Mouse (Mus musculus): ENCODE results near the gene Tmem213. TPM values are rescaled to one million over a fixed set of nuclear protein-coding genes. Genes with fewer than 3 reads are reported as not detected.
A peak's percentile ranks its signal among the peaks of the same experiment; 100 is the strongest.

The Tmem213 gene
- not detected for total RNA-seq (2022)

DNA sequence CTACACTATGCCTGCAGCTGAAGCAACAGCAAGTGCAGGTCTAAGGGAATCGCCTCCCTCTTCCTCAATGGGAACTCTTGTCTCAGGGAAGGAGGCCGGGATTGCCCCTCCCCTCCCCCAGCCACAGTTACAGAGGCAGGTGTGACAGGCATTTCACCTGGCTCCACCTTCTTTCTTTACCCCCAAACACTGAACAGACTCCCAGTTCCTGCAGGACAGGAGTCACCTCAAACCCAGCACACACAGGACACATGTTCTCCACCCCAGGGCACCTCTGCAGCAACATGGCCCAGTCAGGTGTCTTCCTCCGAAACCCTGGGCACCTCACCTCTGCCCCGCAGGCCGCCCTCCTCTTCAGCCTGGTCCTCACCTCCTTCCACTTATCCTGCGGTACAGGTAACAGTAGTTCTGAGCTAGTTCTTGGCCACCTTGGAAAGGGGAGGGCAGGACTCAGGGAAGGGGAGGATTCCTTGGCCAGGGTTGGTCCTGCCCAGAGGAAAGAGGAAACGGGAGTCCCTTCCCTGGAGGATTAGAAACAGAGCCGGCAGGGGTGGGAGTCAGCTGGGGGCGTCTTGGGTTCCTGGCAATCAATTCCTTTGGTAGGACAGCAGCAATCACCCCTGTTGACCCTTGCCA lies at the start of gene Tmem213:
Tmem213 (plus strand) TSS at position 96 of the 636 bp plus-strand sequence.
- DNase-seq (ENCODE audit: low spot score in 2 of 2): no peak

DNA sequence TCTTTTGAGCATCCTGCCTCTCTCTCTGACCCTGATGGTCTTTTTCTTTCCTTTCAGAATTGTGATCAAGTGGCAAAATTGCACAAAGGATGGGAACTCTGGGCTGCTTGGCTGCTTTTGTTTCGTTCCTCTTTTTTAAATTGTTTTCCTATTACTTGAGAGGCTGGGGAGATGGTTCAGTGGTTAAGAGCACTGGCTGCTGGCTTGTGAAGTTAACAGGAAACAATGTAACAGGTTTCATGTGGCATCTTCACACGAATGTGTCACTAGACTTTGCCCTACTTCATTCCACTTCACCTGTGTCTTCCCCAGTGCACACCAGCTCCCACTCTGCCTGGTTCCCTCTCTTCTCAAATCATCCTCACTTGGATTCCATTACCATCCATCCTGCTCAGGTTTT lies 44.4 kb upstream of the Tmem213 start:
- no peak for DNase-seq (ENCODE audit: low spot score in 2 of 2)

DNA sequence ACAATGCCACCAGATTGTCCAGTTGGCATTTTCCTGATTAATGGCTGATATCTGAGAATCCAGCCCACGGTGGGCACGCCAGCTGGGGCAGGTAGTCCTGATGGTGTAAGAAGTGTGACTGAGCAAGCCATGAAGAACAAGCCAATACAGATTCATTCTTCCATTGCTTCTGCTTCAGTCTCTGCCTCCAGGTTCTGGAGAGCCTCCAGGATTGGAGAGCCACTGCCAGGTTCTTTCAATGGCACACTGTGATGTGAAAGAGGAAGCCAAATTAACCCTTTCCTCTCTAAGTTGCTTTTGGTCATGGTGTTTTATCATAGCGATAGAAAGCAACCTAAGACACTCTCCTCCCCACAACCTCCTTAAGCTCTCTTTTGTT lies 43.9 kb upstream of the Tmem213 start:
- DNase-seq (ENCODE audit: low spot score in 2 of 2): no peak

DNA sequence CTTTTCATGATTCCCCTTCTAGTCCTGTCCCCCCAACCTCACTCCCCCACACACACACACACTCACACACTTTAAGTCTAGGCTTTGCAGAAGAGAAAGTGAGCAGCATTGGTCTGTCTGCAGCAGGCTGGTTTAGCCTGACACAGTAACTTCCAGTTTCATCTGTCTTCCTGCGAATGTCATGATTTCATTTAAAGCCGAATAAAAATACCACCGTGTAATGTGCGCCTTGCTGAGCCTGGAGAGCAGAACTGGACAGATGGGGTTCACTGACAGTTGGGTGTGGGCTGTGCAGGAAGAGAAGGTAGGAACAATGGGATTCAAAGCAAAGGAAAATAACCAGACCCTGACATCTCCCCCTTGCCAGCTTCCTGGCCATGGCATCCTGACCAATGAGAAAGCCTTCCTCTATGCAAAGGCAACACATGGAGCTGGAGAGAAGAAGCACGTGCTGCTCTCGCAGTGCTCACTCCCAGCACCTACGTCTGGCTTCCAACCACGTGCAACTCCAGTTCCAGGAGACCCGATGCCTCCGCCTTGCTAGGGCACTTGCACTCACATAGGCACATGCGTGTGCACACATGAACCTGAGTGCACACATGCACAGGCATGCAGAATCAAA lies 43.4 kb upstream of the Tmem213 start:
- no peak for DNase-seq (ENCODE audit: low spot score in 2 of 2)

DNA sequence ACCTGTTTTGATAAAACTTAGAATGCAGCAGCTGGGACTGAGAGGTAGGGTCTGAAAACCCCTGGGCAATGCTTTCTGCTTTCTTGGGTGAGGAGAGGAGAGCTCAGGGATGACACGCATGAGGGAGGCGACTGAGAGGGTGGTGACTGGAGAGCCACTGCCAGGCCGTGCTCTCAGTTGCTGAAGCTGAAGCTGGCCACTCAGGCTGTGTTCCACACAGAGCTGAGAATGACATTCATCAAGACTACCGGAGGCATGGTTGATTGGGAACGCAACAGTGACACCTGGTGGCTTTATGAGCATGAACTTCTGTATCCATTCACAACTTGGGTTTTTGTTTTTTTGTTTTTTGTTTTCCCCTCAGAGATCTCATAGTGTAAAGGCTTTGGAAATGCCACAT lies 42.8 kb upstream of the Tmem213 start:
- peak; percentile 8 to 17 for DNase-seq (ENCODE audit: low spot score in 2 of 2)

DNA sequence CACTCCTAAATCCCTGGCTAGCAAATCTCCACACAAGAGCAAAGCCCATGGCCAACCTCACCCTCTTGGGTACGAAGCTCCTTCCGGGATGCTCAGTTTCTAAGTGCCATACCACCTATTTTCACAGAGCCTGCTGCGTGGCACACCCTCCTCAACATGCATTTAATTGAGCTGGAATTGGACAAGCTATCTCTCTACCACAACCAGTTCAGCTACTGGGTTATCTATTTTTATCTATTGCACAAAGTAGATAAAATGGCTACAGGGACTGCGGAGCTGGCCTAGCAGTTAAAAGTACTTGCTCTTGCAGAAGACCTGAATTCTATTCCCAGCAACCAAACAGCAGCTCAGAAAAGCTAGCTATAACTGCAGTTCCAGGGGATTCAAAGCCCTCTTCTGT lies 37.8 kb upstream of the Tmem213 start:
- DNase-seq (ENCODE audit: low spot score in 2 of 2): no peak

DNA sequence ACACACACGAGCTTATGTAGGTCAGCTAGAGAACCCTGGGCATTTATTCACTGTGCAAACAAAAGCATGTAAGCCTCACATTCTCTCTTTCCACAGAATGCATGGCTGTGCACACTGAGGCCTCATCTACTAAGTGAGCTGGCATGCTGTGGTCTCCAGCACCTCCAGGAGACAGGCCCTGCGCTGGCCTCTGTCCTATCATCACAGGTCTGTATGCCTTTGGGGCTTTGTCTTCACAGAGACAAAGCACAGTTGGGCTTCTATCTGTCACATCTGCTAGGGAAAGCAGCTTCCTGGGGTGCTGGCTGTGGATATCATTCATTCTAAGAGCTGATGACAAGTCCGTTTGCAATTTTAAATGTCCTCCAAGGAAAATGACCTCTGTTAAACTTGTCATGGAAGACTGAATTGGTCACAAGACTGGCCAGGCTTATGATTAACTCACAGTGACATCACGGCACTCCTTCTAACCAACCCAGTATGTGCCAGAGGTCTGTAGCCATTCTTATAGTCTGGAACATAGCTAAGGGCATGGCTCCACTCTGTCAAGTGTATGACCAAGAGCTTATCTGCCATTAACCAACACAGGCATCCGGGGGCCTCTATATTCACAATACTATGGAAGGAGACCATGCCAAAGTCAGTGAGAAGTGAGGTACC lies 36.8 kb upstream of the Tmem213 start:
- no peak for DNase-seq (ENCODE audit: low spot score in 2 of 2)

DNA sequence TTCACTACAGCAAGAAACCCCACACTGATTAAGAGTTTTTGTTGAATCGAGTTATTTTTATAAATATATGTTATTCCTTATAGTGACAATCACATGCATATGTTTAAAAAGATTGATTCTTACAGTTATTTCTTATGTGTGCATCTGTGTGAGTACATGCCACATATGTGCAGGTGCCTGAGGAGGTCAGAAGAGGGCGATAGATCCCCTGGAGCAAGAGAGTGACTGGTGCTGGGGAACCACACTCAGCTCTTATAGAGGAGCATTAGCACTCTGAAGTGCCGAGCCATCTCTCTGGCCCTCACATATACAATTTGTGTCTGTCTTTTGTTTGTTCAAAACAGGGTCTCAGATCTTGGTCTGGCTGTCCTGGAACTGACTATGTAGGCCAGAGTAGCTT lies 35.5 kb upstream of the Tmem213 start:
- no peak for DNase-seq (ENCODE audit: low spot score in 2 of 2)

DNA sequence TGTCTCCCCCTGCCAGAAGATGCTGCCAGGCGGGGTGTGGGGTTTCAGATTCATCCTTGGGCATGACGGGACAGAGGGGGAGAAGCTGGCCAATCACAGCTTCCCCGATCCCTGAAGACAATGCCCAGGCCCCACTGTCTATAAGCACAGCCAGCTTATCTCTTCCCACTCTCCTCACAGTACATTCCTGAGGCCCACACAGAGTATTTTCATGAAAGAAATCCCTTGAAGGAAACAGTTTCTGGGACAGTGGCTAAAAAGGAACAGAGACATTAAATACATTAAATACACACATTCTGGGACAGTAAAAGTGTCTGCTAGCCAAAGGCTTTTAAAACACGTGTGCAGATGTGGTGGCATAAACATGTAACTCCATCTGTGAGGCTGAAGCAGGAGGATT lies 28.7 kb upstream of the Tmem213 start:
- no peak for DNase-seq (ENCODE audit: low spot score in 2 of 2)

DNA sequence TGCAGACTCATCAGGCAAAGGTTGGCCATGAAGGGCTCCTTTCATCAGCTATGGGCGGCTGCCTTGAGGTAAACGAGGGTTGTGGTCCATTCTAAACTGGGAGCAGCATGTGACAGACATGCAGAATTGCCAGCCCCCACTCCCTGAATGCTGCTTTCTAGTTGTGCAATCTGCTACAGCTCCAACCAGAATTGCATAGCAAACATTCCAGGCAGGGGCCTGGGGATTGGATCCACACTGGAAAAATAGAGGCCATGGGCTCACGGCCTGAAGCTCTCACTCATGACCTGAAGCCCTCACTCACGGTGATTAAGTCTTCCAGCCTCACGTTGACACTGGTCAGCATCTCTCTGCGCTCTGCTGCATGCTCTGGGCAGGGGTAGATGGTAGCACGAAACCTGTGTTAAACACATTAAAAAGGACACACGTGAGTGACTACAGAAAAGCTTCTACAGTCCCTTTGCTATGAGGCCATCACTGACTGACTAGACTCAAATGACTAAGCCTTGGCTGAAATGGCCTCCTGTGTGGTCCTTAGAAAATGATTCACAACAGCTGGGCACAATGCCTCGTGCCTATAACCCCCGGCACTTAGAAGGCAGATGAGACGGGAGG lies 27.2 kb upstream of the Tmem213 start:
- DNase-seq (ENCODE audit: low spot score in 2 of 2): no peak

DNA sequence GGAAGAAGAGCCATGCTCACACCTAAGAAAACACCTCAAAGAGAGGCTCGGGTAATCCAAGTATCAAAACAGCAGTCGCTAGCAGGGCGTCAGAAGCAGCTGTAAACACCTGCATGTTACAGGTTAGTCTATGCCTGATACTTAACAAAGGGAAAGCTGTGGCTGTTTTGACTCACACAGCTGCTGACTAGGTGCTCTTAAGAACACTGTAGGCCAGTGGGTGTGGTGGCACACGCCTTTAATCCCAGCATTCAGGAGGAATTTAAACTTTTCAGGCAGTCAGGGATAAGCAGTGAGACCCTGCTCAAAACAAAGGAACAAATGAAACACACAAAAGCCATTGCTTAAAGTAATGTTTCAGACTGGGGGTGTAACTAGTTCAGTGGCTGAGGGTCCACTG lies 25.9 kb upstream of the Tmem213 start:
- no peak for DNase-seq (ENCODE audit: low spot score in 2 of 2)

DNA sequence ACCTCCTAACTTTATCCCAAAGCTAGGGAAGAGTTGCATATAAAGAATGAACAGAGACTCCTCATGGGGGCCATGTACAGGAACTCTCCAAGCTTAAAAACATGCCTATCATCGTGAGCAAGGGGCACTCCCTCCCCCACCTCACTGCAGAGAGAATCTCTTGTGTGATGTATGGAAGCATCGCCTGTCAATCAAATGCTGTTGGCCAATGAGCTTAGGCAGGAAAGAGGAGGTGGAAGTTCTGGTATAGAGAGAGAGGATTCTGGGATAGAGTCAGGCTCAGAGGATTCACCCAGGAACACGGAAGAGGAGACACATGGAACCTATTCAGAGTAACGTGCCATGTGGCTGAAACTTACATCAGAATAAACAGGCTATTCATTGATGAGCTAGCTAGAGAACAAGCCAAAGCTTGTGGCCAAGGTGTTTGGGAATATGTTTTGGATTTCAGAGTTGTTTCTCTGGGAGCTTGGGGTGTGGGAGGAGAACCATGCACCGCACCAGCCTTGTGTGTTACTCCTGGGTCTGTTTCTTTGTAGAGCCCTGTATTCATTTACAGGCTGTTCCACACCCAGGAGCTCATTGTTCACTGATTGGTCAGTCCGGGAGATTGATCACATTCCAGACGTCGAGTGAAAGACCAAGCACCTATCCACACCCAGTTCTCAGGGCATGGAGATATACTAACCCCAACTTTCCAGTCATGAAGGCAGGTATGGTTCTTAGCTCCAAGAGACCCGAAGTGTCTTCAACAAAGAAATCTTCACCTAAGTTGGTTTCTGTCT lies 21.6 kb upstream of the Tmem213 start:
- no peak for DNase-seq (ENCODE audit: low spot score in 2 of 2)

DNA sequence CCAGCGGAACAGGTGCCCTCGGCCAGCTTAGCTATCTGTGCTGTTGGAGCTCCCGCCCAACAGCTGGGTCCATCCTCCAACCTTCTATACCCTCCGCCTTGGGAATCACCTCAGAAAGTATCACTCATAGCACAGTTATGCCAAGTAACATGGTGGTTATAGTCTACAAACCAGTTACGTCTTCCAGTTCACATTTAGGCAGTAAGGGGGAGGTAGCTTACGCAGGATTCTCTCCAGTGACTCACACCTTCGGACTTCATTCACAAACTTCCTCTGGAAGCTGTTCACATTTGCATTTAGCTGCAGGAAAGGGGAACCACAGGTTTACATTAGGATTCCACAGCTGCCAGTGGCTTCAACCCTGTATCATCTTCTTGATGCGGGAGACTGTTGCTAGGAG lies 16.5 kb upstream of the Tmem213 start:
- no peak for DNase-seq (ENCODE audit: low spot score in 2 of 2)

DNA sequence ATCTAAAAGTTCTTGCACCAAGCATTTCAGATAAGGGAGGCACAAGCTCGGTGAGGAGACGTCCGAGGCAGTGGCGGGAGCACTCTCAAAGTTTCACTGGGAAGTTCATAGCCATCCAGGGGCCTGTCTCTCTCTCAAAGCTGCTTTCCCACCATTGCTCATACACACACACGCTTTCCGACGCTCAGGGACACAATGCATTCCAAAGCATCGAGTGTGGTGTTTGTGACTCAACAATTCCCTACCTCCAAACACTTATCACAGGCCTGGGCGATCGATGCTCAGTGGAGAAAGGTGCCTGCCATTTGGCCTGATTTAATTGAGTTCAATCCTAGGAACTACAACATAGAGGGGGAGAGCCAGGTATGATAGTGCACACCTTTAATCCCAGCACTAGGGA lies 14.4 kb upstream of the Tmem213 start:
- DNase-seq (ENCODE audit: low spot score in 2 of 2): no peak

DNA sequence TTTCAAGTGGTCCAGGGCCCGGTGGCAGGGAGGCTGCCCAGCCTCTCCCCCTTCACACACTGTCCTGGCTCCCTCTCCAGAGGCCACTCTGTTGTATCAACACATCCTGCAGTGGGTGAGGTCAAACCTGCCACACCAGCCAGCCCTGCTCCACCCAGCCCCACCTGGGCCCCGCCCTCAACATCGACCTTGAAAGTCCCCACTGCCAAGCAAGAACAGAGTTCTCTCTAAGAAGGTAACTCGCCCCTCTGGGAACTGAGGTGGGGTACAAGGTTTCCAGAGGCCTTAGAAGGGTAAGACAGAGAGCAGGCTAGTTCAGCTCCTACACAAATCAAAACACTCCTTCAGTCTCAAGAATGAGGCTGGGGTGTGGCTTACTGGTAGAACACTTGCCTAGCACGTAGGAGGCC lies 12.1 kb upstream of the Tmem213 start:
- DNase-seq (ENCODE audit: low spot score in 2 of 2): no peak

DNA sequence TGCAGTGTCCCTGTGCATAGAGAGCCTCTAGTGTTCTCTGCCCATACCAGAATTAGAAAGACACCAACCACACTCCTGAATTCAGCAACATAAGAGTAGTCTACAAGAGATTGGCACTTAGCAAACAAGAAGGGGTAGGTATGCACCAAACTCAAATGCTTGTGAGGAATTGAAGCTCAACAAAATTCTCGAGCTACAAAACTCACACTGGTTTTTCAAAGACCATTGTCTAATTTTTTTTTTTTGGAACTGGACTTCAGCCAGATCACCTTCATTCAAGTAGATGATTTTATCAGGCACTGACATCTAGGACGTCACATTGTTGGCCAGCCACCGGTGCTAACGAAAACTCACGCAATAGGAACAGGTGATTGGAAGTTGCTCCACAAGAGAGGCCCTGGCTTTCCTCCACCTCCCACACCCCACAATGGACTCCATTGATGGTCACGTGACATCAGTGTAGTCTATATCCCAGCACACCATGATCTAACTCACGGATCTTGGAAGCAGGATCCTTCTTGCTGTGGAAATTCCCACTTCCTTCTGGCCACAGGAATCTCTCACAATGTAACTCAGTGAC lies 6.7 kb upstream of the Tmem213 start:
- DNase-seq (ENCODE audit: low spot score in 2 of 2): no peak

DNA sequence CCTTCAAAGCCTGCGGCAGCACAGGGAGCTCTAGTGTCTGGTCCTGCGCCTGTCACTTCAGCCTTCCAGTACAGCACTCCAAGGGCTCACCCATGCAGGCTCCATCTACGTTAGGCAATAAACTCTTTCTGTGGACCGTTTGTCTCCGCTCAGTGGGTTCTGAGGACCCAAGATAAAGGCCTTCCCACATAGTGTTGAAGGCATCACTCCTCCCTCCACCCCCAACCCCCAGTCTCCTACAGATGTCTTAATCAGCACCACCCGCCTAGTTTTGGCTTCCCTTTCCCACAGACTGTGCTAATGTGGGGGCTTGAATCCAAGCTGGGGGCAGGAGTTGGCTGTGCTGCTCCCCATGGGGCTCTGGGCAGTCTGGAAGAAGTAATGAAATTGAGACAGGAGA lies 5.3 kb upstream of the Tmem213 start:
- DNase-seq (ENCODE audit: low spot score in 2 of 2): no peak

DNA sequence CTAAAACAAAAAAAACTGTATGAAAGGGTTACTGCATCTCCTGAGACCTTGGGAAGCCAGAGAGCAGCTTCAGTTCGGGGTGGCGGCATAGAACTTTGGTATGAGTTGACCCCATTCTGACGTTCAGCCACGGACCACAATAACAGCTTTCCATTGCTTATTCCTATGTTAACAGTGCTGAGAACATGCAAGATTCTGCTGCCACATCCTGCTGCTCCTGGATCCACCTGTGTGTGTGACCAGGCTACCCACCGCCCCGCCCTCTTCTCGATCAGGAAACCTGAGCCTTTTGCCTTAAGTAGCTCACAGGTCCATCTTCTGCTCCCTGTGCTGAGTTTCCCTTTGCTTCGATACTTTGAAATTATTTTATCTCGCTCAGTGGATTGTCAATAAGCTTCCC lies 3.1 kb upstream of the Tmem213 start:
- DNase-seq (ENCODE audit: low spot score in 2 of 2): no peak

DNA sequence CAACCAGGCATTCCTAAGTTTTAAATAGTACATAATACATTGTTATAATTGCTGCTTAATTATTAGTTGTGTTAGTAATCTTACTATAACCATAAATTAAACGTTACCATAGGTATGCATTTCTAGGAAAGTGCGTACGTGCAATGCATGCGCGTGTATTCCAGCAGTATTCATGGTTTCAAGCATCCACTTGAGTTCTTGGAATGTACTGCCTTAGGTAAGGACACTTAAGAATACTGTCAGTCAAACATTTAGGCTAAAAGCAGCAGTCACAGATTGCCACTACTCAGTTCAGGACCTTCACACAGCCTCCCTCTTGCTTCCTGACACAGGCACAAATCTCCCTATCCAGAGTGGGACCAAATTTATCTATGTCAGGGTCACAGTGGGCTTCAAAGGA lies 606 bp upstream of the Tmem213 start:
- no peak for DNase-seq (ENCODE audit: low spot score in 2 of 2)

DNA sequence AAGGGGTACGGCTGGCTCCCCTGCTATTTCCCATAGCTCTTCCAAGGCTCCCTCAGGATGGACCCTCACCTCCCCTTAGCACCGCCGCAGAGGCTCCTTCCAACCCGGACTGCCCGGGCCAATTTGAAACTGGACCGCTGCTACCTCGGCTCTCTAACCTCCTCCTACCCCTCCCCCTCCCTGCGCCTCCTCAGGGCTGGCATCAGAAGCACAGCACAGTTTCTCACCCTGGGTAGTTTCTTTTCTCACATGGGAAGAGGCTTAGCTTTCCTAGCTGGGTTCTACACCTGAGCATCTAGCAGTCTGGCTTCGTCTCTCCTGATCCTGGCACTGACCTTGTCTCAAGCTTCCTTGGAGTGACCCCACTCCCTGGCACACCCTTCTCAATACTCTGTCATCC lies 816 bp downstream of the Tmem213 start:
- DNase-seq (ENCODE audit: low spot score in 2 of 2): no peak

DNA sequence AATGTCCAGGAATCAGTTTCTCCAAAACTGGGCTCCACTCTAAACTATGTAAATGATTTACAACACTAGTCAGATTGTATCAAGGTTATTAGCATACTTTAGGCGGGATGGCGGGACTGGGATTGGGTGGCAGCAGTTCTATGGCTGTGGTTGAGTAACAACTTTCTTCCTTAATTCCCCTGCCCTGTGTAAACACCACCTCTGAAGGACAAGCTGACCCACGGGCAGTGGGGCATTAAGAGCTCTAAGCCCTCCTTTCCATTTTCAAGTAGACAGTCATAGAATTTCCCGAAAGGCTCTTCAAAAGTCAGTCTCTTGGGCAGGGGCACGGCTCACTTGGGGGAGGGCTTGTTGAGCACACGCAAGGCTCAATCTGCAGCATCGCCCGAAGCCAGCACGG lies 1.8 kb downstream of the Tmem213 start:
- no peak for DNase-seq (ENCODE audit: low spot score in 2 of 2)

Measured in gastrocnemius, adult 8-10 months (tissue).